Mouse (Mus musculus): ENCODE results near the gene Ints5. TPM values are rescaled to one million over a fixed set of nuclear protein-coding genes. Genes with fewer than 3 reads are reported as not detected.
"Not testable (repeated sequence)": the region's sequence is repeated elsewhere in the genome, so short reads cannot be mapped to it uniquely, and the experiment has no call there.

Gene Ints5
- polyA plus RNA-seq, 1 experiment from 2014 or later = 24.8 TPM

DNA sequence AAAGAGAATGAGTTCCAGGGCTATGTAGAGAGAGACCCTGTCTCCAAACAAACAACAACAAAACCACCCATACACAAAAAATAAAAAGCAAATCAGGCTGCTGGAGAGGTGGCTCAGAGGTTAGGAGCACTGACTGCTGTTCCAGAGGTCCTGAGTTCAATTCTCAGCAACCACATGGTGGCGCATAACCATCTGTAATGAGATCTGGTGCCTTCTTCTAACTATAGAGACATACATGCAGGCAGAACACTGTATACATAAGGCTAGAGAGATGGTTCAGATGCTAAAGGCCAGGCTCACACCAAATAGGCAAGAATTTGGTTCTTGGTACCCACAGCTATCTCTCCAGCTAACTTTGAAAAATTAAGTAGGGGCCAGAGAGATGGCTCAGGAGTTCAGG is 33.8 kb upstream of the Ints5 start:
- Histone ChIP-seq H3K36me3 (ENCODE audit: control insufficient read depth, insufficient read depth) (no peaks in the 10 kb centered on the region), H3K9ac (ENCODE audit: low read length) (no peak overlapping the region), H3K27ac (ENCODE audit: low read length) (no peak overlapping the region), H3K9me3 (replicated peaks; ENCODE audit: control insufficient read depth, low read length) (no peaks in the 10 kb centered on the region), H3K4me1 (ENCODE audit: control insufficient read depth, insufficient read depth, low read length) (no peaks in the 10 kb centered on the region), H3K4me3 (ENCODE audit: low read length) (no peak overlapping the region), H3K27me3 (ENCODE audit: control insufficient read depth, insufficient read depth, low read length) (no peaks in the 10 kb centered on the region), H3K4me2 (ENCODE audit: low read depth, low read length) (no peak overlapping the region)
- WGBS = 11% methylated on average over 1 of the region's 1 CpGs
- no peak; the same call in 1 of the 2 replicates for ATAC-seq (replicated peaks; ENCODE audit: extremely low read depth, insufficient read depth, low FRiP score)

DNA sequence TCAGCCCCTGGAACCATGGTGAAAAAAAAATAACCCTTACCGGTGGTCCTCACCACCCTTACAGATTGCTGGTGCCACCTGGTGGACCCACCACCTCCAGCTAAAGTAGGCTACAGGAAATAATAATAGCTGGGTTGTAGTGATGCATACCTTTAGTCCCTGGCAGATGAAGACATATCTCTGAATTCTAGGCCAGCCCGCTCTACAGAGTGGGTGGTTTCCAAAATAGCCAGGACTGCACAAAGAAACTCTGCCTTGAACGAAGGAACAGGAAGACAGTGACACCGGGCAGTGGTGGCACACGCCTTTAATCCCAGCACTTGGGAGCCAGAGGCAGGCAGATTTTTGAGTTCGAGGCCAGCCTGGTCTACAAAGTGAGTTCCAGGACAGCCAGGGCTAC is 28.5 kb upstream of the Ints5 start:
- ATAC-seq (replicated peaks; ENCODE audit: extremely low read depth, insufficient read depth, low FRiP score) = no peak
- Histone ChIP-seq H3K9ac (ENCODE audit: low read length) (no peak overlapping the region), H3K27ac (ENCODE audit: low read length) (no peak overlapping the region), H3K4me3 (ENCODE audit: low read length) (no peak overlapping the region), H3K9me3 (replicated peaks; ENCODE audit: control insufficient read depth, low read length) (no peaks in the 10 kb centered on the region), H3K4me1 (ENCODE audit: control insufficient read depth, insufficient read depth, low read length) (no peaks in the 10 kb centered on the region), H3K27me3 (ENCODE audit: control insufficient read depth, insufficient read depth, low read length) (no peaks in the 10 kb centered on the region), H3K36me3 (ENCODE audit: control insufficient read depth, insufficient read depth) (no peaks in the 10 kb centered on the region), H3K4me2 (ENCODE audit: low read depth, low read length) (no peak overlapping the region)
- WGBS = 73% methylated on average over 6 of the region's 6 CpGs

DNA sequence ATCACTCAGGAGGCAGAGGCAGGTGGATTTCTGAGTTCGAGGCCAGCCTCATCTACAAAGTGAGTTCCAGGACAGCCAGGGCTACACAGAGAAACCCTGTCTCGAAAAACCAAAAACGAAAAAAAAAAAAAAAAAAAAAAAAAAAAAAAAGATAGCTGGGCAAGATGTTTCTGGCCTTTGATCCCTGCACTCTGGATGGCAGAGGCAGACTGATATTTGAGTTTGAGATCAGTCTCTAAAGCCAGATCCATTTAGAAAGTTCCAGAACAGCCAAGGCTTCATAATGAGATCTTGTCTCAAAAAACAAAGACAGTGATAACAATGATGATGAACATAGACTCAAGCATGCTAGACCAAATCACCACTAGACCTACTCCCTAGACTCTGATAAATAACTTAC is 22.4 kb upstream of the Ints5 start:
- H3K27ac ChIP-seq (ENCODE audit: low read length); H3K27me3 ChIP-seq (ENCODE audit: control insufficient read depth, insufficient read depth, low read length); H3K4me1 ChIP-seq (ENCODE audit: control insufficient read depth, insufficient read depth, low read length); ATAC-seq (replicated peaks; ENCODE audit: extremely low read depth, insufficient read depth, low FRiP score); H3K9me3 ChIP-seq (replicated peaks; ENCODE audit: control insufficient read depth, low read length); H3K4me3 ChIP-seq (ENCODE audit: low read length); H3K9ac ChIP-seq (ENCODE audit: low read length): not testable (repeated sequence)
- Histone ChIP-seq H3K36me3 (ENCODE audit: control insufficient read depth, insufficient read depth) (peaks cover 21% of the 10 kb centered on the region), H3K4me2 (ENCODE audit: low read depth, low read length) (peak overlapping the region; percentile 63)
- WGBS = 79% methylated on average over 3 of the region's 3 CpGs

DNA sequence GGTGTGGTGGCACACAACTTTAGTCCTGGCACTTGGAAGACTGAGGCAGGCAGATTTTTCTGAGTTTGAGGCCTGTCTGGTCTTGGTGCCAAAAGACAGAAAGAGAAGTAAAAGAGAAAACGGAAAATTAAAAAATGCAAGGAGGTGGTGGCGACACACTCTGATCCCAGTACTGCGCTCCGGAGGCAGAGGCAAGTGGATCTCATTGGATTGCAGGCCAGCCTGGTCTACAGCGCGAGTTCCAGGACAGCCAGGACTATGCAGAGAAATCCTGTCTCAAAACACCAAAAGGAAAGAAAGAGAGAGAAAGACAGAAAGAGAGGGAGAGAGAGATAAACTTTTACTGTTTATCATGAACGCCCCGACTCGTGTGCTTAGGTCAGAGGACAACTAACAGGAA is 22.0 kb upstream of the Ints5 start:
- Histone ChIP-seq H3K36me3 (ENCODE audit: control insufficient read depth, insufficient read depth) (peaks cover 25% of the 10 kb centered on the region), H3K27ac (ENCODE audit: low read length) (peak overlapping the region; percentile 77), H3K4me1 (ENCODE audit: control insufficient read depth, insufficient read depth, low read length) (peaks cover 6% of the 10 kb centered on the region), H3K4me2 (ENCODE audit: low read depth, low read length) (peak overlapping the region; percentile 63), H3K9ac (ENCODE audit: low read length) (peak overlapping the region; percentile 95), H3K9me3 (replicated peaks; ENCODE audit: control insufficient read depth, low read length) (no peaks in the 10 kb centered on the region), H3K27me3 (ENCODE audit: control insufficient read depth, insufficient read depth, low read length) (no peaks in the 10 kb centered on the region), H3K4me3 (ENCODE audit: low read length) (peak overlapping the region; percentile 87)
- 37% methylated on average over 9 of the region's 9 CpGs for WGBS
- ATAC-seq (replicated peaks; ENCODE audit: extremely low read depth, insufficient read depth, low FRiP score) = no peak

DNA sequence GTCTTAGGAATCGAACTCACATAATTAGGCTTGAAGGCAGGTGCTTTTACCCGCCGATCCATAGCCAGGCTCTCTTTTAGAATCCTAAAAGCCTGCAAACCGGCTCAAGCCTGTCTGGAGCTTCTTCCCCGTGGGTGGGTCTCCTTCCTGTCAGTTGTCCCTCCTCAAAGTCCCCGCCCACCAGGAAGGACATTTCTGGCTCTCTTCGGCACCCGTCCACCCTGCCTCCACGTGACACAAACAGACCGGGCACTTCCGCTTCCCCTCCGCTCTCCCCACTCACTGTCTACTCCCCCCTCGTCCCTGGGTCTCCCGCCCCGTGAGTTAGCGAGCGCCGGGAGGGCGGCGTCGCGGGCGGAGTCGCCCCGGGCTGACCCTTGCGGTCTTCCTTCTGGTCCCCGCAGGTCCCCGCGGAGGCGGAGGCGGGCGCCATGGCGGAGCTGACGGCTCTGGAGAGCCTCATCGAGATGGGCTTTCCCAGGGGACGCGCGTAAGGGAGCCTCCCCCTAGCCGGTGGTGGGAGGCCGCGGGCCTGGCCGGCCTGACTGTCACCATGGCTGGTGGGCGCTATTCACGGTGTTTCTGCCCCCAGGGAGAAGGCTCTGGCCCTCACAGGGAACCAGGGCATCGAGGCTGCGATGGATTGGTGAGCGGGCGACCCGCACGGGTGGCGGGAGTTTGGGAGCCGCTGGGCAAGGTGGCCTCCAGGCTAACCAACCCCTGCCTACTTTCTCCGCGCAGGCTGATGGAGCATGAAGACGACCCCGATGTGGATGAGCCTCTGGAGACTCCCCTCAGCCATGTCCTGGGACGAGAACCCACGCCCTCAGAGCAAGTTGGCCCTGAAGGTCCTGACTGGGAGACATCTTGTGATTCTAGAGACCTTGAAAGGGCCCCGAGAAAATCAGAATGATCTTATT is 21.3 kb upstream of the Ints5 start, which contains the start of gene Ubxn1:
TSS of gene Ubxn1 (plus strand) at position 230 of the 920 bp plus-strand sequence.
- peak within 1 kb of the TSS; percentile 95 for H3K9ac ChIP-seq (ENCODE audit: low read length)
- H3K4me2 ChIP-seq (ENCODE audit: low read depth, low read length) = peak within 1 kb of the TSS; percentile 91
- peak within 1 kb of the TSS; percentile 87 for H3K4me3 ChIP-seq (ENCODE audit: low read length)
- no peaks in the 10 kb centered on the region for H3K27me3 ChIP-seq (ENCODE audit: control insufficient read depth, insufficient read depth, low read length)
- peaks cover 6% of the 10 kb centered on the region for H3K4me1 ChIP-seq (ENCODE audit: control insufficient read depth, insufficient read depth, low read length)
- peak within 1 kb of the TSS; percentile 80 for H3K27ac ChIP-seq (ENCODE audit: low read length)
- ATAC-seq (replicated peaks; ENCODE audit: extremely low read depth, insufficient read depth, low FRiP score) = peak; percentile 98
- peaks cover 31% of the 10 kb centered on the region for H3K36me3 ChIP-seq (ENCODE audit: control insufficient read depth, insufficient read depth)
- WGBS = 2% methylated on average over 59 of the region's 59 CpGs
- no peaks in the 10 kb centered on the region for H3K9me3 ChIP-seq (replicated peaks; ENCODE audit: control insufficient read depth, low read length)

DNA sequence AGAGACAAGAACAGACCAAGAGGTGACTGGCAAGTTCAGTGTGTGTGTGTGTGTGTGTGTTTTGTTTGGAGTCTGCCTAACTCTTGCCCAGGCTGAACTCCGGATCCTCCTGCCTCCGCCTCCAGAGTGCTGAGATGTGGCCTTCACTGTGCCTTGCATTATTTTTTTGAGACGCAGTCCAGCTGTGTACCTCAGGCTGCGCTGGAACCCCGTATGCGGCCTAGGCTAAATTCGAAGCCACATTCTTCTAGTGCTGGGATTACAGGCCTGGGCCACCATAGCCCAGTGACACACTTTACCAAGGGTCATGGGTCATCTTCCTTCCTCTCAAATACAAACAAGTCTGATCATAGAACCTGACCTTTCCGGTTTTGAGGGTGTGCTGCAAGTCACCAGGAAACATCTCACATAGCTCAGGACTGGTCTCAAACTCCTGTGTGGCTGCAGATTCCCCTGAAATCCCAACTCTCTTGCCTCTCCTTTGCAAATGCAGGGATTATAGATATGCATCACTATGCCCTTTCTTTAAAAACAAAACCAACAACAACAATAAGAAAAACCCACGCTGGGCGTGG is 20.5 kb upstream of the Ints5 start:
- H3K9me3 ChIP-seq (replicated peaks; ENCODE audit: control insufficient read depth, low read length) = no peaks in the 10 kb centered on the region
- ATAC-seq (replicated peaks; ENCODE audit: extremely low read depth, insufficient read depth, low FRiP score) = no peak
- peak overlapping the region; percentile 91 for H3K4me2 ChIP-seq (ENCODE audit: low read depth, low read length)
- 68% methylated on average over 10 of the region's 10 CpGs for WGBS
- peaks cover 35% of the 10 kb centered on the region for H3K36me3 ChIP-seq (ENCODE audit: control insufficient read depth, insufficient read depth)
- H3K27me3 ChIP-seq (ENCODE audit: control insufficient read depth, insufficient read depth, low read length) = no peaks in the 10 kb centered on the region
- peak overlapping the region; percentile 95 for H3K9ac ChIP-seq (ENCODE audit: low read length)
- H3K27ac ChIP-seq (ENCODE audit: low read length) = no peak overlapping the region; the same call in 1 of the 2 replicates
- H3K4me1 ChIP-seq (ENCODE audit: control insufficient read depth, insufficient read depth, low read length) = peaks cover 6% of the 10 kb centered on the region
- peak overlapping the region; percentile 87 for H3K4me3 ChIP-seq (ENCODE audit: low read length)

DNA sequence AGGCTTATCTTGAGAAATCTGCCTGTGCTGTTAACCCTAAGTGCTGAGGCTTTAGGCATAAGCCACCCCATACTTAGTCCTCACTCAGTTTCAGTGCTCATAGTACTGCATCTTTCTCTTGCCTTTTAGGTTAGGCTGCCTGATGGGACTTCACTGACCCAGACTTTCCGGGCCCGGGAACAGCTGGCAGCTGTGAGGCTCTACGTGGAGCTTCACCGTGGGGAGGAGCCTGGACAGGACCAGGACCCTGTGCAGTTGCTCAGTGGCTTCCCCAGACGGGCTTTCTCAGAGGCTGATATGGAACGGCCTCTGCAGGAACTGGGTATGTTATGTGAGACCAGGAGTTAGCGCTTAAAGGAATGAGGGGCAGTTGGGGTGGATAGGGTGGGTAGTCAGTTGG is 17.8 kb upstream of the Ints5 start:
- no peak overlapping the region for H3K27ac ChIP-seq (ENCODE audit: low read length)
- H3K4me1 ChIP-seq (ENCODE audit: control insufficient read depth, insufficient read depth, low read length) = peaks cover 13% of the 10 kb centered on the region
- peaks cover 38% of the 10 kb centered on the region for H3K36me3 ChIP-seq (ENCODE audit: control insufficient read depth, insufficient read depth)
- WGBS = 85% methylated on average over 7 of the region's 7 CpGs
- H3K4me3 ChIP-seq (ENCODE audit: low read length) = no peak overlapping the region
- H3K27me3 ChIP-seq (ENCODE audit: control insufficient read depth, insufficient read depth, low read length) = no peaks in the 10 kb centered on the region
- no peaks in the 10 kb centered on the region for H3K9me3 ChIP-seq (replicated peaks; ENCODE audit: control insufficient read depth, low read length)
- no peak for ATAC-seq (replicated peaks; ENCODE audit: extremely low read depth, insufficient read depth, low FRiP score)
- H3K4me2 ChIP-seq (ENCODE audit: low read depth, low read length) = no peak overlapping the region
- no peak overlapping the region for H3K9ac ChIP-seq (ENCODE audit: low read length)

DNA sequence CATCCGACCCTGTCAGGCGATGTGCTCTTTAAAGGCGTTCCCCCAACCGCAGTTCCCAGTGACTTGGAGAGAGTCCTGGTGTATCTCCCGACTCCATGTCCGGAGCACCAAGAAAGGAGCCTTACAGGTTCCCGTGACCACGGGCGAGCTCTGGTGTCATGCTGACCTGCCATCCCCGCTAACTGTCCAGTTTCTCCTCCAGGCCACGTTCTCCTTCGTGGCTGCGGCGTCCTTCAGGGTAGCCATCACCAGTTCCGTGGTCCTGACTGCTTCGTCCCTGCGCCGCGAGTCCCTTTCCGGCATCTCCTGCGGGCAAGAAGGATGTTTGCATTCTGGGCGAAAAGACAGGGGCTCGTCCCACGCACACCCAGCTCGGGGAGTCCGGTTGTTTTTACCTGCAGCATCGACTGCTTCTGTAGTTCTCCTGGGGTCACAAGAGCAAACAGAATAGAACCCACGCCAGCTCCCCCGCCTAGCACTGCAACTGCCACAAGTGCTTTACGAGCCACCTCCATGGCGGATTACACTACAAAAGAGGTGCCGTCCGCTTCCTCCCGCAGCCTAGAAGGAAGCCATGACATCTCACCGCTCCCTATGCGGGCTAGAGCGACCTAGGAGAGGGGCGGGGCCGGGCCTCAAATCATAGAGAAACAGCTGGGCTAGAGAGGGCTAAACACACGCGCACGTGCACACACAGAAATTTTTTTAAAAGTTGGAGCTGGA is 12.3 kb upstream of the Ints5 start, which contains the start of gene Uqcc3:
TSS of gene Uqcc3 (minus strand) at position 613 of the 723 bp plus-strand sequence.
- Histone ChIP-seq H3K4me3 (ENCODE audit: low read length) (peak within 1 kb of the TSS; percentile 95), H3K9ac (ENCODE audit: low read length) (peak within 1 kb of the TSS; percentile 93), H3K4me2 (ENCODE audit: low read depth, low read length) (peak within 1 kb of the TSS; percentile 85), H3K36me3 (ENCODE audit: control insufficient read depth, insufficient read depth) (peaks cover 17% of the 10 kb centered on the region), H3K9me3 (replicated peaks; ENCODE audit: control insufficient read depth, low read length) (no peaks in the 10 kb centered on the region), H3K4me1 (ENCODE audit: control insufficient read depth, insufficient read depth, low read length) (peaks cover 8% of the 10 kb centered on the region), H3K27ac (ENCODE audit: low read length) (peak within 1 kb of the TSS; percentile 92), H3K27me3 (ENCODE audit: control insufficient read depth, insufficient read depth, low read length) (no peaks in the 10 kb centered on the region)
- ATAC-seq (replicated peaks; ENCODE audit: extremely low read depth, insufficient read depth, low FRiP score) = peak; percentile 92
- WGBS = under 1% methylated on average over 42 of the region's 42 CpGs
